10 mouse cellular contexts compared by ENCODE assay signal in genomic region chr11:103009208-103009607, GRCm38 (mm10). TPM values are rescaled to one million over a fixed set of nuclear protein-coding genes. Genes with fewer than 3 reads are reported as not detected.
DNase-seq lines count a peak whose midpoint lies in the region; ATAC-seq and TF ChIP-seq lines count a peak whose summit lies in the region.
"Had no signal": no experiment of that assay in that cellular context is flagged by ENCODE, and none has a peak within 500 bp of the region (broad histone marks: within the 10 kb centered on the region; RNA-seq: fewer than 3 reads in every experiment).

No protein-coding gene starts in this region.

- no peak for ATAC-seq in heart, postnatal 0 days (ENCODE audit: insufficient read depth, low read depth)
- no peak for ATAC-seq in neural tube, embryonic 11.5 days (ENCODE audit: insufficient read depth, low FRiP score, low TSS enrichment)
- ATAC-seq in neural tube, embryonic 15.5 days (ENCODE audit: low FRiP score) = no peak
- no peak for ATAC-seq in stomach, postnatal 0 days (ENCODE audit: low FRiP score, low TSS enrichment)
- ATAC-seq in frontal cortex, adult (ENCODE audit: low TSS enrichment) = no peak
- ATAC-seq: intestine, embryonic 16.5 days had no signal

- DNase-seq in heart, postnatal 0 days (ENCODE audit: low spot score) = no peak
- DNase-seq in heart, adult 8-10 months (ENCODE audit: low spot score) = no peak
- DNase-seq in neural tube, embryonic 11.5 days (ENCODE audit: low spot score) = peak; percentile 30
- no peak for DNase-seq in brain, embryonic 14.5 days (ENCODE audit: low read depth)
- no peak for DNase-seq in stomach, postnatal 0 days (ENCODE audit: low spot score)
- no peak for DNase-seq in urinary bladder, postnatal 4 days (ENCODE audit: low spot score in 2 of 2)

- H3K4me1 ChIP-seq in heart, postnatal 0 days (ENCODE audit: control insufficient read depth, insufficient read depth) = peaks cover 14% of the 10 kb centered on the region
- peaks cover 5% of the 10 kb centered on the region; the same call in 1 of the 2 replicates for H3K4me1 ChIP-seq in neural tube, embryonic 11.5 days (ENCODE audit: control insufficient read depth, insufficient read depth, low read length)
- H3K4me1 ChIP-seq in neural tube, embryonic 15.5 days = peaks cover 13% of the 10 kb centered on the region; the same call in 1 of the 2 replicates
- H3K4me1 ChIP-seq in stomach, postnatal 0 days (replicated peaks; ENCODE audit: control insufficient read depth, insufficient read depth) = no peaks in the 10 kb centered on the region

- TF ChIP-seq EP300 in heart, postnatal 0 days (IDR thresholded peaks at IDR 0.05; ENCODE audit: low read depth) = no peak
- TF ChIP-seq EP300 in stomach, postnatal 0 days (optimal IDR thresholded peaks at IDR 0.05) = no peak

- no peak for TF ChIP-seq POLR2A in brain, embryonic 14.5 days (IDR thresholded peaks at IDR 0.05; ENCODE audit: borderline replicate concordance, extremely low read depth, insufficient read depth, insufficient read length, poor library complexity, severe bottlenecking)

- WGBS in heart, postnatal 0 days = 94% methylated on average over 8 of the region's 8 CpGs
- WGBS in neural tube, embryonic 11.5 days = 94% methylated on average over 8 of the region's 8 CpGs
- 90% methylated on average over 8 of the region's 8 CpGs for WGBS in neural tube, embryonic 15.5 days
- 78% methylated on average over 8 of the region's 8 CpGs for WGBS in stomach, postnatal 0 days

- H3K9me3 ChIP-seq in heart, postnatal 0 days (replicated peaks; ENCODE audit: control insufficient read depth, low read length) = no peaks in the 10 kb centered on the region
- no peaks in the 10 kb centered on the region for H3K9me3 ChIP-seq in neural tube, embryonic 11.5 days (ENCODE audit: control insufficient read depth, low read length)
- H3K9me3 ChIP-seq in neural tube, embryonic 15.5 days (replicated peaks) = no peaks in the 10 kb centered on the region
- no peaks in the 10 kb centered on the region for H3K9me3 ChIP-seq in stomach, postnatal 0 days (ENCODE audit: control insufficient read depth, low read length)

- H3K4me3 ChIP-seq in heart, postnatal 0 days (ENCODE audit: low read depth, low read length) = no peak overlapping the region
- H3K4me3 ChIP-seq in neural tube, embryonic 11.5 days (ENCODE audit: low read depth, low read length) = no peak overlapping the region
- no peak overlapping the region for H3K4me3 ChIP-seq in neural tube, embryonic 15.5 days (replicated peaks)
- H3K4me3 ChIP-seq in stomach, postnatal 0 days (ENCODE audit: low read depth, low read length) = no peak overlapping the region
- H3K4me3 ChIP-seq: erythroblast, embryonic 14.5 days had no signal

- H3K36me3 ChIP-seq in heart, postnatal 0 days (replicated peaks; ENCODE audit: control insufficient read depth, insufficient read depth, low read length) = no peaks in the 10 kb centered on the region
- H3K36me3 ChIP-seq in neural tube, embryonic 11.5 days (ENCODE audit: control insufficient read depth, insufficient read depth, low read length) = peaks cover 2% of the 10 kb centered on the region; the same call in 1 of the 2 replicates
- H3K36me3 ChIP-seq in neural tube, embryonic 15.5 days = peaks cover 9% of the 10 kb centered on the region; the same call in 1 of the 2 replicates
- no peaks in the 10 kb centered on the region for H3K36me3 ChIP-seq in stomach, postnatal 0 days (ENCODE audit: control insufficient read depth, insufficient read depth, low read length)

- no peaks in the 10 kb centered on the region for H3K27me3 ChIP-seq in heart, postnatal 0 days (ENCODE audit: control insufficient read depth, insufficient read depth, low read length)
- no peaks in the 10 kb centered on the region for H3K27me3 ChIP-seq in neural tube, embryonic 11.5 days (ENCODE audit: control insufficient read depth, insufficient read depth, low read length)
- H3K27me3 ChIP-seq in neural tube, embryonic 15.5 days (replicated peaks) = no peaks in the 10 kb centered on the region
- H3K27me3 ChIP-seq in stomach, postnatal 0 days (ENCODE audit: control insufficient read depth, insufficient read depth, low read length) = no peaks in the 10 kb centered on the region

- peak; percentile 26; the same call in 1 of the 2 replicates for TF ChIP-seq CTCF in heart, postnatal 0 days (IDR thresholded peaks at IDR 0.05; ENCODE audit: low read depth)
- peak; percentile 40; the same call in 1 of the 2 replicates for TF ChIP-seq CTCF in brain, embryonic 14.5 days (IDR thresholded peaks at IDR 0.05; ENCODE audit: borderline replicate concordance, extremely low read depth, insufficient read depth, insufficient read length)
- TF ChIP-seq CTCF in stomach, postnatal 0 days (IDR thresholded peaks at IDR 0.05; ENCODE audit: low read depth) = peak; percentile 59

- no peak overlapping the region for H3K27ac ChIP-seq in heart, postnatal 0 days (ENCODE audit: low read depth)
- no peak overlapping the region for H3K27ac ChIP-seq in neural tube, embryonic 11.5 days (ENCODE audit: low read depth, low read length)
- H3K27ac ChIP-seq in neural tube, embryonic 15.5 days (replicated peaks) = no peak overlapping the region
- no peak overlapping the region for H3K27ac ChIP-seq in stomach, postnatal 0 days (replicated peaks)

- no peak overlapping the region for H3K9ac ChIP-seq in heart, postnatal 0 days (replicated peaks; ENCODE audit: low read depth, low read length)
- H3K9ac ChIP-seq in neural tube, embryonic 11.5 days (ENCODE audit: low read length) = no peak overlapping the region
- H3K9ac ChIP-seq in neural tube, embryonic 15.5 days (replicated peaks) = no peak overlapping the region
- no peak overlapping the region for H3K9ac ChIP-seq in stomach, postnatal 0 days (ENCODE audit: low read length)

- H3K4me2 ChIP-seq in heart, postnatal 0 days (ENCODE audit: low read depth, low read length) = no peak overlapping the region
- no peak overlapping the region for H3K4me2 ChIP-seq in neural tube, embryonic 11.5 days (ENCODE audit: low read depth)
- H3K4me2 ChIP-seq in neural tube, embryonic 15.5 days = no peak overlapping the region
- H3K4me2 ChIP-seq in stomach, postnatal 0 days (replicated peaks; ENCODE audit: low read depth) = no peak overlapping the region

RNA-seq across cellular contexts. Expression of gene Nmt1, which starts 18.8 kb away (rescaled TPM):
- 47.6 and 63.6 TPM in 2 replicates for total RNA-seq in heart, postnatal 0 days (2014; rRNA removed; ENCODE audit: low replicate concordance)
- 46.6 and 50.0 TPM in 2 replicates for polyA plus RNA-seq in heart, postnatal 0 days (2015; fragmentation: Nextera tagmentation; extraction: Ambion mirVana)
- 10 to 100 TPM; 67.2 to 74.7 (median 70.0) TPM for total RNA-seq in heart, adult 8-10 months (2022)
- polyA plus RNA-seq in neural tube, embryonic 11.5 days (2014; fragmentation: Nextera tagmentation; extraction: Ambion mirVana) = 51.5 and 53.3 TPM in 2 replicates
- polyA plus RNA-seq in neural tube, embryonic 15.5 days (2015; fragmentation: Nextera tagmentation; extraction: Ambion mirVana) = 33.8 and 39.3 TPM in 2 replicates
- polyA plus RNA-seq in brain, embryonic 14.5 days (2012; rRNA removed) = 40.1 and 42.3 TPM in 2 replicates
- polyA plus RNA-seq in stomach, postnatal 0 days (2015; fragmentation: Nextera tagmentation; extraction: Ambion mirVana) = 45.9 and 52.3 TPM in 2 replicates

RNA-seq across cellular contexts. Expression of gene Dcakd, which starts 18.9 kb away (rescaled TPM):
- 53.5 and 64.0 TPM in 2 replicates for total RNA-seq in heart, postnatal 0 days (2014; rRNA removed; ENCODE audit: low replicate concordance)
- polyA plus RNA-seq in heart, postnatal 0 days (2015; fragmentation: Nextera tagmentation; extraction: Ambion mirVana) = 45.2 and 50.4 TPM in 2 replicates
- 10 to 100 TPM; 54.2 to 95.5 (median 77.9) TPM for total RNA-seq in heart, adult 8-10 months (2022)
- 319 and 323 TPM in 2 replicates for polyA plus RNA-seq in neural tube, embryonic 11.5 days (2014; fragmentation: Nextera tagmentation; extraction: Ambion mirVana)
- polyA plus RNA-seq in neural tube, embryonic 15.5 days (2015; fragmentation: Nextera tagmentation; extraction: Ambion mirVana) = 149 and 153 TPM in 2 replicates
- 236 and 262 TPM in 2 replicates for polyA plus RNA-seq in brain, embryonic 14.5 days (2012; rRNA removed)
- 36.8 and 42.3 TPM in 2 replicates for polyA plus RNA-seq in stomach, postnatal 0 days (2015; fragmentation: Nextera tagmentation; extraction: Ambion mirVana)
